Mouse (Mus musculus) stomach, embryonic 14.5 days (tissue): ENCODE data around the gene Ube2g1. TPM values are rescaled to one million over a fixed set of nuclear protein-coding genes. Genes with fewer than 3 reads are reported as not detected.

ENCODE experiments used
- ATAC-seq: fragments of 200-750 bp; cut with Nextera tagmentation; 2 replicates; pipeline ENCODE4 v1.8.0; 2017; ENCODE audit warnings: low read depth, moderate TSS enrichment; ENCODE audit not compliant: insufficient number of reproducible peaks, insufficient read depth, low FRiP score
- H3K27ac ChIP-seq: fragments of 300-500 bp; sonication (generic); 2 replicates; pipeline ENCODE4 v1.5.1; 2014; ENCODE audit warnings: mild to moderate bottlenecking, low read length, moderate library complexity, mixed read lengths
- H3K27me3 ChIP-seq: fragments of 300-500 bp; sonication (generic); 2 replicates; pipeline ENCODE4 v1.6.1; 2014; ENCODE audit warnings: low read length, control low read depth, mixed read lengths; ENCODE audit not compliant: control insufficient read depth, insufficient read depth
- H3K36me3 ChIP-seq: fragments of 300-500 bp; sonication (generic); 2 replicates; pipeline ENCODE4 v1.6.1; 2014; ENCODE audit warnings: mild to moderate bottlenecking, control low read depth, low read length, moderate library complexity, mixed read lengths; ENCODE audit not compliant: control insufficient read depth, insufficient read depth
- H3K4me1 ChIP-seq: fragments of 300-500 bp; sonication (generic); 2 replicates; pipeline ENCODE4 v1.6.1; 2014; ENCODE audit warnings: low read length, control low read depth, mixed read lengths; ENCODE audit not compliant: control insufficient read depth, insufficient read depth
- H3K4me2 ChIP-seq: fragments of 300-500 bp; sonication (generic); replicated peaks from 2 replicates; pipeline ENCODE4 v1.6.1; 2014; ENCODE audit warnings: low read depth, low read length, control low read depth
- H3K4me3 ChIP-seq: fragments of 300-500 bp; sonication (generic); 2 replicates; pipeline ENCODE4 v1.5.1; 2014; ENCODE audit warnings: low read depth, low read length, control low read depth
- H3K9ac ChIP-seq: fragments of 300-500 bp; sonication (generic); replicated peaks from 2 replicates; pipeline ENCODE4 v1.6.1; 2014; ENCODE audit warnings: low read depth, mild to moderate bottlenecking, control low read depth, low read length, moderate library complexity, mixed read lengths
- H3K9me3 ChIP-seq: fragments of 300-500 bp; sonication (generic); 2 replicates; pipeline ENCODE4 v1.6.1; 2016; ENCODE audit warnings: low read depth, low read length, control low read depth; ENCODE audit not compliant: control insufficient read depth
- WGBS: fragments of 180-500 bp; shearing (Covaris S2); extraction: QIAGEN DNeasy Blood & Tissue Kit; methylation state at CpG from one replicate; pipeline ENCODE4 v1.1.7; 2014; 5-methylcytosine and 5-hydroxymethylcytosine counted together
- polyA plus RNA-seq: library from polyadenylated mRNA; unstranded; fragments of >200 nt; fragmentation: Nextera tagmentation; extraction: Ambion mirVana; gene quantifications from 2 replicates; pipeline ENCODE4 v1.2.1, GENCODE M21; 2014

Ube2g1 gene
- polyA plus RNA-seq, 1 experiment from 2014 or later, result 70.1 TPM

GRCm38 (mm10) chr11:72671294-72671988 lies 64.4 kb downstream of the Ube2g1 start:
- Histone ChIP-seq H3K4me2 (no peak overlapping the region), H3K9ac (no peak overlapping the region), H3K36me3 (no peaks in the 10 kb centered on the region), H3K9me3 (no peaks in the 10 kb centered on the region), H3K4me3 (no peak overlapping the region), H3K27me3 (no peaks in the 10 kb centered on the region), H3K27ac (no peak overlapping the region), H3K4me1 (no peaks in the 10 kb centered on the region)
- ATAC-seq, result no peak
- WGBS, result 74% methylated on average over 6 of the region's 6 CpGs

- H3K9ac ChIP-seq, result no peak overlapping the region
- H3K4me1 ChIP-seq, result no peaks in the 10 kb centered on the region
- ATAC-seq, result no peak
- no peak overlapping the region for H3K4me2 ChIP-seq
- H3K27ac ChIP-seq, result no peak overlapping the region
- 88% methylated on average over 1 of the region's 1 CpGs for WGBS
- H3K4me3 ChIP-seq, result no peak overlapping the region
- no peaks in the 10 kb centered on the region for H3K9me3 ChIP-seq
- no peaks in the 10 kb centered on the region for H3K36me3 ChIP-seq
- no peaks in the 10 kb centered on the region for H3K27me3 ChIP-seq
Observed at GRCm38 (mm10) chr11:72672438-72672837, 65.4 kb downstream of the Ube2g1 start.

- Histone ChIP-seq H3K27ac (no peak overlapping the region), H3K4me1 (no peaks in the 10 kb centered on the region), H3K9me3 (no peaks in the 10 kb centered on the region), H3K27me3 (no peaks in the 10 kb centered on the region), H3K36me3 (no peaks in the 10 kb centered on the region), H3K4me3 (no peak overlapping the region), H3K4me2 (no peak overlapping the region), H3K9ac (no peak overlapping the region)
- 58% methylated on average over 2 of the region's 2 CpGs for WGBS
- ATAC-seq, result no peak
Observed at GRCm38 (mm10) chr11:72675280-72675679, 68.2 kb downstream of the Ube2g1 start.

- Histone ChIP-seq H3K27ac (no peak overlapping the region), H3K27me3 (no peaks in the 10 kb centered on the region), H3K9me3 (no peaks in the 10 kb centered on the region), H3K4me2 (no peak overlapping the region), H3K4me1 (no peaks in the 10 kb centered on the region), H3K4me3 (no peak overlapping the region), H3K9ac (no peak overlapping the region), H3K36me3 (peaks cover 19% of the 10 kb centered on the region)
- no peak for ATAC-seq
Observed at GRCm38 (mm10) chr11:72680726-72681125, 73.6 kb downstream of the Ube2g1 start.

- Histone ChIP-seq H3K4me2 (no peak overlapping the region), H3K9ac (no peak overlapping the region), H3K36me3 (peaks cover 19% of the 10 kb centered on the region), H3K27ac (no peak overlapping the region), H3K4me1 (0 out of 2 replicates have a peak, but pooled peaks cover 5% of the 10 kb centered on the region), H3K27me3 (no peaks in the 10 kb centered on the region), H3K4me3 (no peak overlapping the region), H3K9me3 (no peaks in the 10 kb centered on the region)
- 90% methylated on average over 2 of the region's 2 CpGs for WGBS
- ATAC-seq, result no peak
Observed at GRCm38 (mm10) chr11:72683402-72683801, 76.3 kb downstream of the Ube2g1 start.

GRCm38 (mm10) chr11:72686697-72687096 lies 79.6 kb downstream of the Ube2g1 start:
- H3K36me3 ChIP-seq, result peaks cover 12% of the 10 kb centered on the region
- H3K9ac ChIP-seq, result no peak overlapping the region
- H3K27ac ChIP-seq, result no peak overlapping the region
- H3K4me2 ChIP-seq, result no peak overlapping the region
- no peaks in the 10 kb centered on the region for H3K9me3 ChIP-seq
- H3K4me1 ChIP-seq, result peaks cover 14% of the 10 kb centered on the region
- ATAC-seq, result no peak
- no peak overlapping the region for H3K4me3 ChIP-seq
- H3K27me3 ChIP-seq, result no peaks in the 10 kb centered on the region

GRCm38 (mm10) chr11:72688242-72688641 lies 81.2 kb downstream of the Ube2g1 start:
- Histone ChIP-seq H3K4me1 (peaks cover 14% of the 10 kb centered on the region), H3K9ac (no peak overlapping the region), H3K27me3 (no peaks in the 10 kb centered on the region), H3K9me3 (no peaks in the 10 kb centered on the region), H3K4me3 (no peak overlapping the region), H3K27ac (no peak overlapping the region), H3K36me3 (peaks cover 12% of the 10 kb centered on the region), H3K4me2 (no peak overlapping the region)
- no peak for ATAC-seq
- 13% methylated on average over 5 of the region's 5 CpGs for WGBS

GRCm38 (mm10) chr11:72689115-72689514 lies 82.0 kb downstream of the Ube2g1 start:
- Histone ChIP-seq H3K4me1 (peaks cover 14% of the 10 kb centered on the region), H3K27me3 (no peaks in the 10 kb centered on the region), H3K4me2 (peak overlapping the region; percentile 54), H3K4me3 (peak overlapping the region; percentile 58), H3K27ac (peak overlapping the region; percentile 56; the same call in 1 of the 2 replicates), H3K9ac (0 out of 2 replicates have a peak overlapping the region, but pooled peaks have one; percentile 36), H3K9me3 (no peaks in the 10 kb centered on the region), H3K36me3 (peaks cover 9% of the 10 kb centered on the region)
- 62% methylated on average over 3 of the region's 3 CpGs for WGBS
- ATAC-seq, result no peak
